Mouse (Mus musculus): ENCODE measurements at regions not wholly inside any gene's neighbourhood (a gene's known extent, or its start where the extent isn't known, plus 50 kb on each side); places are given as distances from the start of the nearest gene placed in this dataset.
A peak's percentile ranks its signal among the peaks of the same experiment; 100 is the strongest.

DNA sequence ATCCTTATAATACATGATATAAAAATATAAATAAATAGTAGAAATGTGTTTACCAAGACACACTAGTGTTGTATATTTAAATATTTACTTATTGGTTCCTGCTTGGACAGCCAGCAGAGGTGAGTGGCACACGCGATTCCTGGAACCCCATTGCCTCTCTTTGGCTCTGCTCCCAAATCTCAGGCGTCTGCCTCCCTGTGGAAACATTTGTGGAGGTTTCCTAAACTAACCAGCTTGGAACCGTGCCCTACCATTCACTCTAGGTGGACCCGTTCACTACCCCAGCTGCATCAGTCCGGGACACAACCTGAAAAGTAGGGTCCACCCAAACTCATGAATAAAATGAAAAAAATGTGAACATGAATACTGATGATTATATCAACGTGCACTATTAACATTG, 404.0 kb upstream of the Defb41 start:
- no peak for ATAC-seq (ENCODE audit: low TSS enrichment)

DNA sequence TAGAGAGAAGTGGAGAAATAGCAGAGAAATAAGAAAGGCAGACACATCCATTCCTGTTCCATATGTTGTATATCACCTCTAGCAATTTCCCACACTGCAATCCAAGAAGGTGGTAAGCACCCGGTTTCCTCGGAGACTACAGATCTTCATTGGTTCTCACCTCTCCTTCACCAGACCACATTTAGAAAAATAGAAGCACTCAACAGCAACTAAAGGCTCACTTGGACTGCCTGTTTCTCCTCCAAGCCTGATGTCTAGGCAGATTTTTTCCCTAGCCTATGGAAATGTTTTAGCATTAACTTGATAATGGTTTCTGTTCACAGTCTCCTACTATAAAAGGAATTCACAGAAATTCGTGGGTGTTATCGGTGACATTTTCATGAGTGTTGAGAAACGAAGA, 403.3 kb upstream of the Defb41 start:
- ATAC-seq (ENCODE audit: low TSS enrichment) = peak; percentile 94

DNA sequence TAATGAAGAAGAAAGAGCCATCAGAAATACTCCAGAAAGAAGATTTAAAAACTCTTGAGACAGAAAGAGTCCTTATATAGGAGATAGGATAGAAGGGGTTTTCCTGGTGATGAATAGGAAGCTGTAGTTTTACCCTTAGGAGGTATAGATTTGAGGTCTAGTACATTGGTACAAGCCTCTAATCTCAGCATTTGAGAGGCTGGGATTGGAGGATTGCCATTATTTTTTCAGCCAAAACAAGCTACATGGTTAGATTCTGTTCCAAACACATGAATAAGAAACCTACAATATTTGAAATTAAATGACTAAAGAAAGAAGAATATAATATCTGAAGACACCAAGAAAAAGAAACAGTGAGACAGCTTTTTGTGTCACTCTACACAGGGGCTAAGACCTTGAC, 375.9 kb upstream of the Defb41 start:
- no peak for ATAC-seq (ENCODE audit: low TSS enrichment)

DNA sequence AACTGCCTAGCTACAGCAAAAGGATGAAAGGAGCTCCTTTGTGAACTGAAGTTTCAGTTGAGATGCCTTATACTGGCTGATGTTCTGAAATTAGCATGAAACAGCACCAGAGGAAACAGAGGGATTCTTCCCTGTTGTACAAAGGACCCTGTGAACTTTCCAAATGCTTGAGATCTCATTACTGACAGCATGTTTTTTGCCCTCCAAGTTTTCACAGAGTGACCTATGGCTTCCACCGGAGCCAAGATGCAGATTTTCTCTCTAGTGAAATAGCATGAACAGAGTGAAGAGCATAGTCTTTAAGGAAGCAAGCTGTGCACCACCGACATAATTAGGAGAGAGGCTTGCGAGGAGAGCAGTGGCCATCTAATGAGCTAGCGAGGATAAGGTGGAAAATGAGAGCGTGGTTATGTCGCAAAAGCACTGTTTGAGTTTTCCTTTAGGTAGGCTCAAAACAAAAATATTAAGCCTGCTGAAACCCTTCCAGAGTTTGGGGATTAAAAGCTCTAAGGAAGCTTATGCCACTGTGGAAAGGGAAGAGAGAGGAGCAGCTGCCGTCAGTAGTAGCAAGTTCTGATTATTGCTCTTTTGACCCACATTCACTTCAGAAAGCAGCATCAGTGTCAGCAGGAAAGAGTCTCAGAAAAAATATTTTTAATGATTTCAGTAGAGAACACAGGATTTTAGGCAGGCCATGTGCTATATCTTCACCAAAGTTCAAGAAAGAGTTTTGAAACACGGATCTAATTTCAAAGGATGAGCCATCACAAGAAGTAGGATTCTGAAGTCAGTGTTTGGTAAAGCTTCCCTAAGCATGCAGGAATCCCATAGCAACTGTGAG, 374.7 kb upstream of the Defb41 start:
- ATAC-seq (ENCODE audit: low TSS enrichment) = no peak

DNA sequence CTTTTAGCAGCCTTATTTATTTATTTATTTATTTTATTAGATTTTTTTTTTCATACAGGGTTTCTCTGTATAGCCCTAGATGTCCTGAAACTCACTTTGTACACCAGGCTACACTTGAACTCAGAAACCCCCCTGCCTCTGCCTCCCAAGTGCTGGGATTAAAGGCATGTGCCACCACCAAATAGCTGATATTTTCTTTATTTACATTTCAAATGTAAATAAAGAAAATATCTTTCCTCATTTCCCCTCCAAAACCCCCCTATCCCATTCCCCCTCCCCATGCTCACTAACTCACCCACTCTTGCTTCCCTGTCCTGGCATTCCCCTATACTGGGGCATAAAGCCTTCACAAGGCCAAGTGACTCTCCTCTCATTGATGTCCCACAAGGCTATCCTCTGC, 372.4 kb upstream of the Defb41 start:
- no peak for ATAC-seq (ENCODE audit: low TSS enrichment)

DNA sequence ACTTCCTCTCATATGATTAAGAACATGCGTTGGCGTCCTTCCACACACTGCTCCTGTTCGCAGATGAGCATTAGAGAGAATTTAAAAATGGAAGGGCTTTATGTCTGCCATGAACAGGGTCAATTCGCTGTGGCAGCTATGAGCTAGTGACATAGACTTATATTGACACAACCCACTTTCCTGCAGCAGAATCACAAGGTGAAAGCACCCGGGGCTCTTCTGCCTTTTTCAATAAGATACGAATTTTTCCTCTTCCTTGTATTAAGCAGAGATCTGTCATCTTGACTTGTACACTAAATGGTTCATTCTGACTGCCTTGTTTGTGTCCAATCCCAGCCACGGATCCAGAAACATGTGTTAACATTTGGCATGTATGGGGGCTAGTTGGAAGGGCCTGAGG, 345.3 kb upstream of the Defb41 start:
- ATAC-seq (ENCODE audit: low TSS enrichment) = no peak

DNA sequence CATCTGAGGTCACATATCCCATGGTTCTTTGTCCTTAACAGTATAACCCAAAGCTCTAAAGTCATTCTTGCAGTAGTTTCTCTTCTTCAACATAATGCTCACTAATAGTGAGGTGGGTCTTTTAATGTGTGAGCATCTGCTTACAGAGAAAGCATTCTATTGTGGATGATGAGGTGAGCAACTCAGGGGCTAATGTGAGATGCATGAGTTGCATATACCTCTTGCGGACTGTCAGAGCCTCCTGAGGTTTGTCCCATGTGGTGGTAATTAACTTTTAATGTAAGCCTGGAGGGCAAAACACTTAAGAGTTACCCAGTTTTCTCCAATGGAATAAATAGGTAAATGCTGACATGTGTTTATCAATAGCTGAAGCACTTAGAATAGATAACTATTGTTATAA, 334.9 kb upstream of the Defb41 start:
- no peak for ATAC-seq (ENCODE audit: low TSS enrichment)

DNA sequence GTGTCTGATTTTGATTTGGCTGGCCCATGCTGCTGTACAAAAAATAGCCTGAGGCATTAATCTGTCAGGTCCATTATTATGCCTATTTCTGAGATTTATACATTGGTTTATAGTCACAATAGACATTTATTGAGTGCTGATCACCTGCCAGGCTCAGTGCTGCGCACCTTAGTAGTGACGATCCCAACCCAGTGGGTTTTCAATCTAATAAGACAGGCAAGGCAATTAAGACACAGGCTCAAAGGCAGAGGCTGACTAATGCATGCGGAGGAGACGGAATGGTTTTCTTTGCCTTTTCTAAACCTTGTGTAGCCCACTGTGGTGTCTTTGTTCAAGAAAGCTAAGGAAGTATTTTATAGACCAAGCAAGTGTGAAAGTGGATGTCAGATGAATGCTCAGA, 334.0 kb upstream of the Defb41 start:
- no peak for ATAC-seq (ENCODE audit: low TSS enrichment)

DNA sequence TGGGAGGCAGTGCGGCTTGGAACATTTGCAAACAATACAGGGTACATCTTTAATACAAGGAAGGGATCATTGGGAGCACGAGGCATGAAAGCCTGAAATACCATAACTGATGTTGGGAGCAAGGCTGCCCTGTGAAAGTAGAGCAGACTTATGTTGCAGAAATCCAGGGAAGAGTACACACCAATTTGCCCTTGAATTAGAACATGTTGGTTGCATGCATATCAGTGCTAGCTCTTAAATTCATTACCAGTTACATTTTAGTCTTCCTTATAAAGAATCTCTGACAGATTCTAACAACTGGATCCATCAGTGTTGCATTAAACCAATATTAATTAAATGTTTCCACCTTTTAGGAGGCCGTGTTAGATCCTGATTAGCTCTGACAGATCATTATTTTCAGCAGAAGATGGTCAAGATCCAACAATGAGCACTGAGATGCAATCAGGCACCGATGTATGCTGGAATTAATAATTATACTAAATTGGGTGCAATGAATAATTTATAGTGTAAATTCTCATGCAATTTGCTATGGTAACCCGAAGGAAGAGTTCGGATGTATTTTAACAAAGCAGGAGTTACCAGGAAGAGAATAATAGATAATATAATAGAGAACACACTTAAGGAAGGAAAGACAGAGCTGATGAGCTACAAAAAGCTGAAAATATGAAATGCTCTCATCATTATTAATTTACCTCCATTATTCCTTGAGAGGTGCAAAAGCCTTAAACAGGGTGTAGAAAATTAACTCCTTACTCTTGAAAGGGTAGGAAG, 318.6 kb upstream of the Defb41 start:
- no peak for ATAC-seq (ENCODE audit: low TSS enrichment)

DNA sequence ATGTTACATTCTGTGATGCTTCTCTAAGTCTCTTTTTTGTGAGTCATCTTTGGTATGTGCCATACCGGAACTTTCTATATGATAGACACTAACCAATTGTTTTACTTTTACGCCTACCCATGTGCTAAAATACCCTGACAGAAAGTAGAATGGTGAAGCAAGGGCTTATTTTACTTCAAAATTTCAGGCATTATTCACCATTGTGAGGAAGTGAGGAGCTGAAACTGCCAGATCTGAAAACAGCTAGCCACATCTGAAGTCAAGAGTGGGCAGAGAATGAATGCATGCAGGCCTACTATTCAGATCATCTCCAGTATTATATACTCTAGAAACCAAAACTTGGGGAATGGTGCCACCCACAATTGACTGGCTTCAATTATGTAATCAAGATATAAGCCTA, 313.7 kb upstream of the Defb41 start:
- ATAC-seq (ENCODE audit: low TSS enrichment) = peak; percentile 98

DNA sequence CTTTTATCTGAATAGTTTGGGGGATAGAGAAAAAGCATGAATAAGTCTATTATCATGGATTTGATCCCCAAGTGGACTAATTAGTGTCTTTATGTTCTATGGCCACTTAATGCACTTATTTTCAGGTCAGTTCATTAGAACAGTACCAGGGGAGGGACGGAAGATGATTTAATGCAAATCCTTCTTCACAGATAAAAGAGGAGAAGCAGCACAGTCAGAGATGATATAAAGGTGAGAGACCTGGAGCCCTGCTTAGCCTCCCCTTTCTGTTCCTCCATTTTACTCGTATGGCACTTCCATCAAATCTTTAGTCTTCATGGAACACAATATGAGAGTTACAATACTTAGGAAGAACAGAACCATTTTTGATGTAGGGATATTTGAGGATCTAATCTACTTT, 302.1 kb upstream of the Defb41 start:
- ATAC-seq (ENCODE audit: low TSS enrichment) = no peak

DNA sequence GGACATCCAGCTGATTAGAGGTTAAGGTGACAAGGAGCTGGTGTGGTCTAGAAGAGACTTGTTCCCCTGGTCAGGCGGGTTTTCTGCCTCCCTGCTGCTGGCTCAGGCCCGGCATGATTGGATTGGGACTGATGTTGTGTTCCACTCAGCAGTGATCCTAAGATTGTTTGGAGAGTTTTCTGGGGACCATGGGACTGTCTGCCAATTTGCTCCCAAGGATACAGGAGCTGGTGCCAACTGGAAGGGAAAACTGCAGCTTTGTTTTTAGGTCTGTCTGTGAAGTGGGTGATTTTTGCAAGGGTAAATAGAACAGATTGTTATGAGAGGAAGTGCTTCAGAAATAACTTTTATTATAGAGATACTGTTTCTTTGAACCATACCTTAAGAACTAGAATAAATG, 286.3 kb upstream of the Defb41 start:
- peak; percentile 83 for ATAC-seq (ENCODE audit: low TSS enrichment)

DNA sequence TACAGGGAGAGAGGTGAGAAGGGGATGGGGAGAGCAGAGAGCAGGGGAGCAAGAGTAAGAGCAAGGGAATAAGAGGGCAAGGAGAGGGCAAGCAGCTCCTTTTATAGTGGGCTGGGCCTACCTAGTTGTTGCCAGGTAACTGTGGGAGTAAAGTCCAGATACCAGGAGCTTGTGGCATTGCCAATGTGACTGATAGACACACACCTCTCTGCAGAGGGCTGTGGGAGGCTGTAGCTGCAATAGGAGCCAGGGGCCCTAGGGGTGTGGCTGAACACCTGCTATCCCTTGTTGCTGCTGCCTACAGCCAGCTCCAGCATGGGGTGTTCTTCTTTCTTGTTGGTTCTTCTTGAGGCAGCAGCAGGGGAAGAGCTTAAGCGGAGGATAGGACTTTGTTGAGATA, 266.8 kb upstream of the Defb41 start:
- ATAC-seq (ENCODE audit: low TSS enrichment) = no peak

DNA sequence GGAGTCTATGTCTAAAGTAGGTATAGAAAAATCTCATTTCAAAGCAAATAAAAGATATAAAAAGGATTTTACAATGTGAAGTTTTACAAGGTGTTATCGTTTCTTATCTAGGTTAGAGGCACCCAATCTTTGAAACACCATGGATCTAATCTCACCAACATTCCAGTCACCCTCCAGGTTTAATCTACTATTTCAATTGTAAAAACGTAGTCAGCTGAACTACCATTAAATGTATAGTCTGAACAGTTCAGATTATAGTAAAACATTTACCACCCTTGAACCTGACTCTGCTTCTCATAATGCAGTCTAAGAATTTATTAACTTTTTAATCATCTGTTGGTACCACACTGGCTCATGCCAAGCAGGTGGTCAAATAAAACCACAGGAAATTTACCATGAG, 259.5 kb upstream of the Defb41 start:
- ATAC-seq (ENCODE audit: low TSS enrichment) = no peak

DNA sequence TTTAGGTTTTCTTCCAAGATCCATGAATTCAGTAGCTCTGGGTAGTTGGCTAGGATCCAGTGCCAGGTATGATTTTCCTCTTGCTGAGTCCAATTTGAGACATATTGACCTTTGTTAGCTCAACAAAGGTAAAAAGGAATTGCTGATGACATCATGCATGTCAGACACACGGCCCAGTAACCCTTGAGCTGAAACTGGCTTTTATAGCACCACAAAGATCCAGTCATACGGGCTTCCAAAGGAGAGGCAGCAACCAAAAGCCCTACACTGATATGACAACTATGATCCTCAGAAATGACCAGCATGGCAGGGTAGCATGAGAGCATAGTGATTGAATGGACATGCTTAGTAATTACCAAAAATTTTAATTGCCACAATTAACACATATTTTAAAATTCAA, 258.0 kb upstream of the Defb41 start:
- ATAC-seq (ENCODE audit: low TSS enrichment) = no peak

DNA sequence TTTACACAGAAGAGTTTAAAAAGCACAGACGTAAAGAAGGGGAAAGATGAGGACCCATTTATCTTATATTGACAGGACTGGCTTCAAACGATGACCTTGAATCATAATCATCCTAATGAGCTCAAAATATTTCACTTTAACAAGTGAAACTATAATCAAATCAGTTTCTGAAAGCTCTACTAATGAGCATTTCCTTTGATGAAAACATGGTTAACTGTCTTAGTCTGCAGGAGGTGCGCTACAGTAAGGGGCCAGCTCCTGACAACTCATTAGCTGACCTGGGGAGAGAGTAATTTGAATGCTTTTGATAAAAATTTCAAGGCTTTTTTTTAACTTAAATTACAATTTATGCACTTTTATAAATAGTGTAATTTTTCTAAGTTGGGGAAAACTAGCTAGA, 247.8 kb upstream of the Defb41 start:
- ATAC-seq (ENCODE audit: low TSS enrichment) = no peak

DNA sequence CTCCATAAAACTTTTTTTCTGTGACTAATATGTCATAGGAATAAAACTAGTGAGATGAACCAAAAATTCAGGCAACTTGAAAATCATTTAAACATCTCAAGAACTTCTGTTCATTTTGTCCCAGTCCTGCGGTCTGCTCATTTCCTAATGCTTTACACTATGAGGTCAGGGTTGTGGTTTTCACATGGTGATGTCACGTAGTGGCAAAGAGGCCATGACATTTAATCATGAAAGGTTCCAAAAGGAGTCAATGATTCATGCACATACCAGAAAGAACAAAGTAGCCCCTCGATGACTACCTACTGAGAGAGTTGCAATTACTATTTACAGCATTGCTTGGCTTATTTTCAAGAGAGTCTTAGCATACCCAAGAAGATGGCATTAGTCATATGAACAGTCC, 233.6 kb upstream of the Defb41 start:
- no peak for ATAC-seq (ENCODE audit: low TSS enrichment)

DNA sequence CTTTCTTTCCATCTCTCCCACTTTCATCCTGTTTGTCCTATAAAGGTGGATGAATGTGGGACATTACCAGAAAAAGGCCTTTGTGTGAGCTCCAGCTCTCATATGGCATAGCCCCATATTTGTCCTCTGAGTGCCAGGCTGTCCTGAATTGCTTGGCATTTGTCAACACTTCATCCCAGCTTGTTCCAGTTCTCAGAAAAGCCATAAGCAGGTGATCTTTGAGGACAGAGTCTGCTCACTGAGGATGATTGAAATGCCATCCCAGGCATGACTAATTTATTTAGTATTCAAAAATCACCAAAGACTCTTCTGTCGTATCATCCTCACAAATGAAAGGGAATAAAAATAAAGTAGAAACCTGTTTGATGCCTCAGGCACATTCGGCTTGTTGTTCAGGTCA, 203.6 kb upstream of the Defb41 start:
- no peak for ATAC-seq (ENCODE audit: low TSS enrichment)

DNA sequence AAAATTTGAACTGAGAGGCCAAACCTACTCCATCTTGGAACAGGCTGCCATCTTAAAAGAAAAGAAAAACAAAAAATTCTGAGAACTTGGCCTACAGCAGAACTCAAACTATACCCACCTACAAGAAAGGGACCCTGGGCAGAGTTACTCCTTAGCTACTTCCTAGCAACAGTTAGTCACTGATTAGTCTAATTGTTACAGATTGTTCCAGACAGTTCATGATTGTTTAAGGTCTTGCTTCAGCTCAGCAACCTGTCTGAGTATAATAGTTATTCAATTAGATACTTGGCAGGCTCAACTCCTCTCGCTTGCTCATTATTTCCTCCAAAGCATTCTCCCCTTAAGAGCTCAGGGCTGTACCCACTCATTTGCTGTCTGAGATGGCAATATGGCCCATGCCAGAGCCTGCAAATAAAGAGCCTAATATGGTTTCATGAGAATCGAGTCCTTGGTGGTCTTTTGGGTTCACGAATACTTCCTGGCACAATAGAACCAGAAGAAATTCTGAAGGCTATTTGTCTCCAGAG, 200.4 kb upstream of the Defb41 start:
- ATAC-seq (ENCODE audit: low TSS enrichment) = no peak

DNA sequence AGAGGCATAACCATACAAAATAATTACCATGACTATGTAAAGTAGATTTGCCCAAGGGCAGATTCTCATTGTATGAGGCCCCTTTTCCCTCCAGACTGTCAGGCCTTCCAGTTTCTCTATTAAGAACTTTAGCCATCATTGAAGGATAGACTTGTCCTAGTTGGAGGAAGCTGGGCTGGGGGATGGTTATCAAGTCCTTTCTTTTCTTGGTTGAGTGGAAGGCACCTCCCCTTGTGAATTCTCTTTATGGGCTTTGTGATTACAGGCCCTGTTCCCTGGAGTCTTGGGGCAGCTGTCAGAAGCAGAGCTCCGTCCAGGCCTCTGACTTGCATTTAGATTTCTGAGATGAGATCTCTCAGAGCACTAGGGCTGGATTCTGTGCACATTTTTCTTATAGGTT, 198.3 kb upstream of the Defb41 start:
- no peak for ATAC-seq (ENCODE audit: low TSS enrichment)

DNA sequence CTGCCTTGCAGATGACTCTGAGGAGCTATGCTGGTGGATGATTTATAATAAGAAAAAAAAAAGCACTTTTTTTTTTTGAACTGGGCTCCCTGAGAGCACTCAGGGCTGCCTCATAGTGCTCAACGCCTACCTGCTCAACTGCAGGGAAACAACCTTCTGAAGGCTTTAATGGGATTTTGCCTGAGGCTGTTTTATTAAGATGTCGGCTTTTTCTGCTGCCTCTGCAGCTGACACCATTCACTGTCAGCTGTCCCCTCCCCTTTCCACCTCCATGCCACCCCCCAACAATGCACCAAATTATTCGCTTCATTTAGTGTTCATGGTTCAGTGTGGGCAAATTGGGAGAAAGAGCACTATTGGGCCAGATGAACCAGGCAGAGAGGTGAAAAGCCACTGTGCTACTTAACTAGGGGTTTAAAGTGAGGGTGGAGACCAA, 151.4 kb upstream of the Defb41 start:
- no peak for ATAC-seq (ENCODE audit: low TSS enrichment)

DNA sequence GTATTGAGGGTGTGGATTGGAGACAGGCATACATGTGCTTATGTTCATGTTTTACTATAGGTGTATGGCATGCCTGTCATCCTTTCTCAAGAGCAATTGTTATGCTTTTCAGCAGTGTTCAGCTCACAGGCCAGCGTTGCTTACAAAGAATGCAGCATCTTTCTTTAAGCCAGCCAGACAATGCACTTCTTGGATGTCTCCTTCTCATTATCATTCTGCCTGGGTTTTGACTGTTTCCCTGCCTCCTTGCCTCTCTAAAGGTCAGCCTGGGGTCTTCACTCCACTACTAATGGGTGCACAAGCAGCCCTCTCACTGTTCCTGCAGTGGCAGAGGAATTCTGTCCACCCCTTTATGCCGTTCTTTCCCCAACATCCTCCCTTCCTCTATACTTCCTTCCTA, 150.9 kb upstream of the Defb41 start:
- ATAC-seq (ENCODE audit: low TSS enrichment) = no peak

DNA sequence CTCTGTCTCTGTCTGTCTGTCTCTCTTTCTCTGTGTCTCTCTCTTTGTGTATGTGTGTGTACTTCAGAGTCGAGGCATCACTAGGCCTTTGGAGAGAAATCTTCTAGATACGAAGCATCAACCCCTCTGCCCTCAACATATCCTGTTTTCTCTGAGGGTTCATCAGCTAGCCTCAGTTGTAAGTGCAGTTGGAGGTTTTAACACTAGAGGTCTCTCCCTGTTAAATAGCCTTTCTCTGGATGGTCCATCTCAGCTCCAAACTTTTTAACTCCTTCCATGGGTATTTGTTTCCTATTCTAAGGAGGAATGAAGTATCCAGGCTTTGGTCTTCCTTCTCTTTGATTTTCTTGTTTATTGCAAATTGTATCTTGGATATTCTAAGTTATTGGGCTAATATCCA, 147.8 kb upstream of the Defb41 start:
- peak; percentile 64; the same call in 1 of the 2 replicates for ATAC-seq (ENCODE audit: low TSS enrichment)
